Mouse (Mus musculus): ENCODE results near the gene Gm20604. TPM values are rescaled to one million over a fixed set of nuclear protein-coding genes. Genes with fewer than 3 reads are reported as not detected.
A peak's percentile ranks its signal among the peaks of the same experiment; 100 is the strongest.

The Gm20604 gene
- polyA plus RNA-seq, 1 experiment from 2014 or later: 41.1 TPM

DNA sequence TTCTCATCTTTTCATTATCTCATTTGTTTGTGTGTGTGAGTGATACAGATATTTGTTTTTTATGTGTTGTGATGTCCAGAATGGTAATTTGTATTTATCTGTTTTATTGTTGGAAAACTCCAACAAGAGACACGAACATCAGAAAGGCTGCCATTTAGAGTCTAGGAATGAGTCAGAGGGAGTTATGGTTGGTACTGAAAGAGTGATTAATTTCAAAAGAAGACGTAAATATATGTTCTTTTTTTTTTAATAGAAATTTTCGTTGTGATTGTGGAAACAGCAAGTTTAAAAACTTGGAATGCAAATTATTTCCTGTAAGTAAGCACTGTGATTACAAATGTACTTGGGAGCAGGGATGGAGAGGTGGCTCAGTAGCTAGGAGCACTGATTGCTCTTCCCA, 3.2 kb upstream of the Gm20604 start:
- WGBS: 93% methylated on average over 3 of the region's 3 CpGs
- no peak overlapping the region for H3K9ac ChIP-seq (replicated peaks)
- H3K9me3 ChIP-seq: no peaks in the 10 kb centered on the region
- peaks cover 29% of the 10 kb centered on the region for H3K36me3 ChIP-seq
- H3K4me2 ChIP-seq (replicated peaks): no peak overlapping the region
- no peak for ATAC-seq
- no peak overlapping the region for H3K27ac ChIP-seq
- peaks cover 22% of the 10 kb centered on the region for H3K4me1 ChIP-seq (replicated peaks)
- no peak overlapping the region for H3K4me3 ChIP-seq (replicated peaks)
- H3K27me3 ChIP-seq: no peaks in the 10 kb centered on the region

DNA sequence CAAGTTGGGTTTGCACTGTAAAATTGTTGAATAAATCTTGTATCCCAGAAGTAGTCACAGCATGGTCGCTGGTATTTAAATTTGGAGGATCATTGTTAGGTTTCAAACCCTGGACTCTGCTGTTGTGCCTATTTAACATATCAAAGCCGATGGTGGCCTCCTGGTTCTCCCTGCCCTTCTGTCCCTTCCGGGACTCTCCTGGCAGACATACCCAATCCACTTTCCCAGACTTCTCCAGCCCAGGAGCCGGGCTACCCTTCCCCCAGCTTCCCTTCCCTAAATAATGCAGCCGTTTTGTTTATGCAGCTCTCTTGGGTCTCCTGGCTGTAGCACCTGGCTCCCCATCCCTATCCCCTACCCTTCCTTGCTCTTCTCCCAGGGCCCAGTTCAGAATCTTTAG, 464 bp upstream of the Gm20604 start:
- WGBS: 2% methylated on average over 5 of the region's 5 CpGs
- H3K9me3 ChIP-seq: no peaks in the 10 kb centered on the region

GRCm38 (mm10) chr12:102757689-102758402, 626 bp downstream of the Gm20604 start, which contains the start of the genes Gm28051, Gon7 and Ubr7:
Gene Gm28051 (minus strand): TSS chr12:102757765.
Gene Gon7 (minus strand): TSS chr12:102757803.
Gene Ubr7 (plus strand): TSS chr12:102757967.
- no peaks in the 10 kb centered on the region for H3K27me3 ChIP-seq
- ATAC-seq: peak; percentile 96

More for the DNA sequence above, 464 bp upstream of the Gm20604 start:
- Histone ChIP-seq H3K27me3 (no peaks in the 10 kb centered on the region), H3K4me1 (replicated peaks) (peaks cover 35% of the 10 kb centered on the region), H3K4me2 (replicated peaks) (peak overlapping the region; percentile 78), H3K27ac (no peak overlapping the region), H3K36me3 (peaks cover 11% of the 10 kb centered on the region), H3K9ac (replicated peaks) (peak overlapping the region; percentile 79), H3K4me3 (replicated peaks) (peak overlapping the region; percentile 70)
- no peak for ATAC-seq

GRCm38 (mm10) chr12:102757055-102757688, 1.3 kb downstream of the Gm20604 start:
- ATAC-seq: peak; percentile 0; the same call in 1 of the 2 replicates
- Histone ChIP-seq H3K27ac (peak overlapping the region; percentile 90), H3K9ac (replicated peaks) (peak overlapping the region; percentile 76), H3K9me3 (no peaks in the 10 kb centered on the region), H3K4me1 (replicated peaks) (peaks cover 35% of the 10 kb centered on the region), H3K4me3 (replicated peaks) (peak overlapping the region; percentile 70), H3K27me3 (no peaks in the 10 kb centered on the region), H3K4me2 (replicated peaks) (peak overlapping the region; percentile 80), H3K36me3 (peaks cover under 1% of the 10 kb centered on the region)
- 2% methylated on average over 46 of the region's 46 CpGs for WGBS

More at GRCm38 (mm10) chr12:102757689-102758402, 626 bp downstream of the Gm20604 start, which contains the start of the genes Gm28051, Gon7 and Ubr7:
- Histone ChIP-seq H3K4me1 (replicated peaks) (peaks cover 35% of the 10 kb centered on the region), H3K4me2 (replicated peaks) (peak within 1 kb of the TSS; percentile 80), H3K27ac (peak within 1 kb of the TSS; percentile 90), H3K9ac (replicated peaks) (peak within 1 kb of the TSS; percentile 79), H3K36me3 (peaks cover 7% of the 10 kb centered on the region), H3K4me3 (replicated peaks) (peak within 1 kb of the TSS; percentile 70), H3K9me3 (no peaks in the 10 kb centered on the region)
- WGBS: under 1% methylated on average over 72 of the region's 73 CpGs

GRCm38 (mm10) chr12:102756304-102756703, 2.2 kb downstream of the Gm20604 start:
- no peaks in the 10 kb centered on the region; the same call in 1 of the 2 replicates for H3K36me3 ChIP-seq
- H3K27me3 ChIP-seq: no peaks in the 10 kb centered on the region
- no peak overlapping the region for H3K27ac ChIP-seq
- peaks cover 35% of the 10 kb centered on the region for H3K4me1 ChIP-seq (replicated peaks)
- WGBS: 88% methylated on average over 7 of the region's 7 CpGs
- H3K4me3 ChIP-seq (replicated peaks): peak overlapping the region; percentile 70
- peak overlapping the region; percentile 80 for H3K4me2 ChIP-seq (replicated peaks)
- H3K9ac ChIP-seq (replicated peaks): no peak overlapping the region; the same call in 1 of the 2 replicates
- no peaks in the 10 kb centered on the region for H3K9me3 ChIP-seq
- ATAC-seq: no peak

GRCm38 (mm10) chr12:102748256-102748655, 10.2 kb downstream of the Gm20604 start:
- H3K9me3 ChIP-seq: no peaks in the 10 kb centered on the region
- H3K27ac ChIP-seq: no peak overlapping the region
- H3K4me1 ChIP-seq (replicated peaks): peaks cover 12% of the 10 kb centered on the region
- H3K27me3 ChIP-seq: no peaks in the 10 kb centered on the region
- no peak overlapping the region for H3K9ac ChIP-seq (replicated peaks)
- WGBS: 93% methylated on average over 3 of the region's 3 CpGs
- no peak for ATAC-seq
- H3K4me3 ChIP-seq (replicated peaks): no peak overlapping the region
- H3K36me3 ChIP-seq: peaks cover 16% of the 10 kb centered on the region
- H3K4me2 ChIP-seq (replicated peaks): no peak overlapping the region

DNA sequence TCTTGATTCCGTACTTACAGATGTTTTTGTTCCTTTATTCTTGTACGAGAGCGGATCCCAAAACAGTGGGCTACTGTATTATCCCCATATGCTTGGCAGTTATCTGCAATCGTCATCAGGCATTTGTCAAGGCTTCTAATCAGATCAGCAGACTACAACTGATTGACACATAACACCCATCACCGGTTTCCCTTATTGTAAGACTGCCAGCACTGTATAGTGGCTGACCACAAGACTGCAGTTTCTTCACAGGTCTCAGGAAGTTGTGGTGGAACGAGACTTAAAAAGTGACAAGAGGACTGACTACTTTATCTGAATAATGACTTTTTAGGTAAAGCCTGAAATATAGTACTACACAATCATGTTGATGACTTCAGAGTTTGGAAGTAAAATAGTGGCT, 13.6 kb downstream of the Gm20604 start:
- Histone ChIP-seq H3K36me3 (peaks cover 16% of the 10 kb centered on the region), H3K9ac (replicated peaks) (no peak overlapping the region), H3K4me1 (replicated peaks) (peaks cover 24% of the 10 kb centered on the region), H3K4me3 (replicated peaks) (peak overlapping the region; percentile 73; the same call in 1 of the 2 replicates), H3K9me3 (no peaks in the 10 kb centered on the region), H3K27me3 (no peaks in the 10 kb centered on the region), H3K4me2 (replicated peaks) (peak overlapping the region; percentile 88), H3K27ac (no peak overlapping the region)
- ATAC-seq: no peak
- WGBS: 67% methylated on average over 6 of the region's 6 CpGs

DNA sequence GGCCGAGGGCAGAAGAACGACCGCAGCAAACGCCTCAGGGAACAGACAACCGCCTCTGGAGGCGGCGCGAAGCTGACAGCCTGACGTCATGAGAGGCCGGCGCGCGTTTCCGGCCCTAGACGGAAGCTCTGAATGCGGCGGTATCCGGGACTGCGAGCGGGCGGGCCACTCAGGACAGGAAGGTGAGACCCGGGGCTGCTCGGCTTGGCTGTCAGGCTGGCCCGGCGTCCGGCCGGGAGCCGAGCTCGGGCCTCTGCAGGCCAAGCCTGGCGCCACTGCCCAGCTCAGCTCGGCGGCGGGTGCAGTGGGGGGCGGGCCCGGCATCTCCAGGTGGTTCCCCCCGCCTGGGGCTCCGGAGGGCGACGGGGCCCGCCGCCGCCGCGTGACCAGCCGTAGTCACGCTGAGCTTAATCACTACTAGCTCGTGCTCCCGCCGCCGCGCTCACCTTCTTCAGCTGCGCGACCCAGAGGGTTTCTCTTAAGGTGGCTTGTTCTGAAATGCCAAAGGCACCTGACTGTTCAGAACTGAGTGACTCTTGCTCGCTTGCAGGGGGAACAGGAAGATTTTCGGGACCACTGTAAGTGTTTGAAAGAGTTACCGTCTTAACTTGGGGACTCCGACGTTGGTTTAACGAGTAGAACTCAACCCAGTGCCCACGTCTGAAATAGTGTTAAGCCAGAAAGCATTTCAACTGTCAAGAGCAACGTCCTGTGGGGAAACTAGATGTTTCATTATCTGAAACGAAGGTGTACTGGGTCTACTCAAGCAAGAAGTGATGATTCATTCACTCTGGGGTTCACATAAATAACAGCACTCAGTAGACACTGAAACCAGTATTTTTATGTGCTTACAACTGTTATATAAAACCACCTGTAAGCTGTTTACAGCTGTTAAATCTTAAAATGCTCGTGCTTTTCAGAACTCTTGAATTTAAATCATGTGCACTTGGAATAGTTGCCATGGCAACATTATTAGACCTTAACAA, 14.6 kb downstream of the Gm20604 start, which contains the start of the genes Moap1 and Tmem251:
Gene Moap1, minus strand, starts transcription at position 73 of the 986 bp plus-strand sequence.
Gene Tmem251, plus strand, starts transcription at position 174 of the 986 bp plus-strand sequence.
- Histone ChIP-seq H3K36me3 (peaks cover 13% of the 10 kb centered on the region), H3K9me3 (no peaks in the 10 kb centered on the region), H3K27ac (peak within 1 kb of the TSS; percentile 94), H3K27me3 (no peaks in the 10 kb centered on the region), H3K4me2 (replicated peaks) (peak within 1 kb of the TSS; percentile 88), H3K9ac (replicated peaks) (peak within 1 kb of the TSS; percentile 89), H3K4me3 (replicated peaks) (peak within 1 kb of the TSS; percentile 73), H3K4me1 (replicated peaks) (peaks cover 24% of the 10 kb centered on the region)
- WGBS: under 1% methylated on average over 60 of the region's 63 CpGs
- ATAC-seq: peak; percentile 98

DNA sequence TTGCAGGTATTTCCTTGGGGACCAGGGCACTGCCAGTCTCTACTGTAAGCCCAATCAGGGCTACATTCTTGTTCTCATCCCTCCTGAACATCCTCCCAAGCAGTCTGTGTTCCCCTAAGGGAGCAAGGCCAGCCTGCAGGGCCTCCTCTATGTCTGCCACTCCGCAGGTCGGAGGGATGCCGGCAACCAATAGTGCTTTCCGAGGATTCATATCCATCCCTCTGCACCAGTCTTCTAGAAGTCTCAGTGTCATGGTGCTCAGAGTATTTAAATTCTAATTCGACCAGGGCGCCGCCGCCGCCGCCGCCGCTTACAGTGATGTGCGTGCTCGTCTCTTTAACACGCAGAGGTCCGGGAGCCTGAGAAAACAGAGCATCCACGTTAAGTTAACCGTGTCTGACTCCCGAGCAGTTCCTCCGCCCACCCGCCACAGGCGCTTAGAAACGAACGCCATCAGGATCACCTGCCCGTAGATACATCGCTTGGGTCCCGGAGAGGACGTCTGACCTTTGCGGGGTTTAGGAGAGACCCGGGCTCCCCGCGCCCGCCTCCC, 15.4 kb downstream of the Gm20604 start:
- Histone ChIP-seq H3K27ac (peak overlapping the region; percentile 94), H3K9ac (replicated peaks) (peak overlapping the region; percentile 89), H3K9me3 (no peaks in the 10 kb centered on the region), H3K4me2 (replicated peaks) (peak overlapping the region; percentile 88), H3K36me3 (peaks cover 6% of the 10 kb centered on the region), H3K27me3 (no peaks in the 10 kb centered on the region), H3K4me3 (replicated peaks) (peak overlapping the region; percentile 73), H3K4me1 (replicated peaks) (peaks cover 24% of the 10 kb centered on the region)
- ATAC-seq: peak; percentile 74
- under 1% methylated on average over 33 of the region's 33 CpGs for WGBS

GRCm38 (mm10) chr12:102742056-102742455, 16.4 kb downstream of the Gm20604 start:
- Histone ChIP-seq H3K27me3 (no peaks in the 10 kb centered on the region), H3K36me3 (0 out of 2 replicates have a peak, but pooled peaks cover 2% of the 10 kb centered on the region), H3K9me3 (no peaks in the 10 kb centered on the region), H3K27ac (no peak overlapping the region), H3K4me3 (replicated peaks) (no peak overlapping the region), H3K4me1 (replicated peaks) (peaks cover 24% of the 10 kb centered on the region), H3K4me2 (replicated peaks) (peak overlapping the region; percentile 88), H3K9ac (replicated peaks) (no peak overlapping the region)
- no peak for ATAC-seq
- 93% methylated on average over 7 of the region's 7 CpGs for WGBS

DNA sequence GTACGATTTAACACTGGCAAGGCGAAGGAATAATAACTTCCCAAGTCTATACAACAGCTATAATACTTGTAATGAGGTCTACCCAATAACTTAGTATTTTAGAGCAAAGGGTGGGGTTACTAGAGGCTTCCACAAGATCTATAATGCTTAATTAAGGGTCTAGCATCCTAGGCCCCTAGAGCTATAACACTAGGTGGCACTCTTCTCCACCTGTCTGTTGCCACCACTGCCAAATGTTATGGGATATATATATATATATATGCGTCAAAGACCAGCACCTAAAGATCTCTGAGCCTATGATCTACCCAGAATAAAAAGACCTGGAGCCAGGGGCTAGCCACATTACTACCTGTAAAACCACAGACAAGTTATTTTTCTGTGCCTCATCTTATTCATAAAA, 18.2 kb downstream of the Gm20604 start:
- H3K27ac ChIP-seq: no peak overlapping the region
- 67% methylated on average over 3 of the region's 3 CpGs for WGBS
- no peak overlapping the region for H3K4me3 ChIP-seq (replicated peaks)
- ATAC-seq: no peak
- peaks cover 24% of the 10 kb centered on the region for H3K4me1 ChIP-seq (replicated peaks)
- H3K9ac ChIP-seq (replicated peaks): no peak overlapping the region
- no peaks in the 10 kb centered on the region for H3K36me3 ChIP-seq
- H3K27me3 ChIP-seq: no peaks in the 10 kb centered on the region
- H3K9me3 ChIP-seq: no peaks in the 10 kb centered on the region
- no peak overlapping the region for H3K4me2 ChIP-seq (replicated peaks)

Data from midbrain, embryonic 13.5 days (tissue).